Mouse (Mus musculus): ENCODE measurements around the gene Atp8b4. TPM values are rescaled to one million over a fixed set of nuclear protein-coding genes. Genes with fewer than 3 reads are reported as not detected.

Gene Atp8b4
- polyA plus RNA-seq, 1 experiment, result not detected

- H3K27ac ChIP-seq (ENCODE audit: insufficient read depth, low read length), result no peak overlapping the region
- H3K4me3 ChIP-seq (ENCODE audit: insufficient read depth, low read length), result no peak overlapping the region
- no peaks in the 10 kb centered on the region for H3K4me1 ChIP-seq (ENCODE audit: control insufficient read depth, insufficient read depth, low read length)
- TF ChIP-seq CTCF (IDR thresholded peaks at IDR 0.05; ENCODE audit: extremely low read depth, insufficient read depth, low read length) (no peak), POLR2A (IDR thresholded peaks at IDR 0.05; ENCODE audit: extremely low read depth, insufficient read depth, low read length) (no peak)
These were observed 212.5 kb downstream of the Atp8b4 start for GRCm38 (mm10) chr2:126287942-126288341.

- Histone ChIP-seq H3K27ac (ENCODE audit: insufficient read depth, low read length) (no peak overlapping the region), H3K4me3 (ENCODE audit: insufficient read depth, low read length) (no peak overlapping the region), H3K4me1 (ENCODE audit: control insufficient read depth, insufficient read depth, low read length) (no peaks in the 10 kb centered on the region)
- TF ChIP-seq CTCF (IDR thresholded peaks at IDR 0.05; ENCODE audit: extremely low read depth, insufficient read depth, low read length) (no peak), POLR2A (IDR thresholded peaks at IDR 0.05; ENCODE audit: extremely low read depth, insufficient read depth, low read length) (no peak)
These were observed 214.1 kb downstream of the Atp8b4 start for GRCm38 (mm10) chr2:126286420-126286819.

- Histone ChIP-seq H3K4me1 (ENCODE audit: control insufficient read depth, insufficient read depth, low read length) (no peaks in the 10 kb centered on the region), H3K27ac (ENCODE audit: insufficient read depth, low read length) (no peak overlapping the region)
- no peak for TF ChIP-seq POLR2A (IDR thresholded peaks at IDR 0.05; ENCODE audit: extremely low read depth, insufficient read depth, low read length)
- TF ChIP-seq CTCF (IDR thresholded peaks at IDR 0.05; ENCODE audit: extremely low read depth, insufficient read depth, low read length), result no peak
These were observed 216.4 kb downstream of the Atp8b4 start for GRCm38 (mm10) chr2:126284071-126284470.

GRCm38 (mm10) chr2:126283086-126283485 lies 217.4 kb downstream of the Atp8b4 start:
- no peaks in the 10 kb centered on the region for H3K4me1 ChIP-seq (ENCODE audit: control insufficient read depth, insufficient read depth, low read length)
- TF ChIP-seq CTCF (IDR thresholded peaks at IDR 0.05; ENCODE audit: extremely low read depth, insufficient read depth, low read length) (no peak), POLR2A (IDR thresholded peaks at IDR 0.05; ENCODE audit: extremely low read depth, insufficient read depth, low read length) (no peak)
- no peak overlapping the region for H3K4me3 ChIP-seq (ENCODE audit: insufficient read depth, low read length)
- no peak overlapping the region for H3K27ac ChIP-seq (ENCODE audit: insufficient read depth, low read length)

More at GRCm38 (mm10) chr2:126284071-126284470, 216.4 kb downstream of the Atp8b4 start:
- no peak overlapping the region for H3K4me3 ChIP-seq (ENCODE audit: insufficient read depth, low read length)

GRCm38 (mm10) chr2:126275511-126275910 lies 225.0 kb downstream of the Atp8b4 start:
- TF ChIP-seq CTCF (IDR thresholded peaks at IDR 0.05; ENCODE audit: extremely low read depth, insufficient read depth, low read length), result no peak
- TF ChIP-seq POLR2A (IDR thresholded peaks at IDR 0.05; ENCODE audit: extremely low read depth, insufficient read depth, low read length), result no peak

GRCm38 (mm10) chr2:126274826-126275405 lies 225.6 kb downstream of the Atp8b4 start:
- Histone ChIP-seq H3K27ac (ENCODE audit: insufficient read depth, low read length) (no peak overlapping the region), H3K4me1 (ENCODE audit: control insufficient read depth, insufficient read depth, low read length) (no peaks in the 10 kb centered on the region), H3K4me3 (ENCODE audit: insufficient read depth, low read length) (no peak overlapping the region)
- TF ChIP-seq CTCF (IDR thresholded peaks at IDR 0.05; ENCODE audit: extremely low read depth, insufficient read depth, low read length) (no peak), POLR2A (IDR thresholded peaks at IDR 0.05; ENCODE audit: extremely low read depth, insufficient read depth, low read length) (no peak)

More at GRCm38 (mm10) chr2:126275511-126275910, 225.0 kb downstream of the Atp8b4 start:
- Histone ChIP-seq H3K4me3 (ENCODE audit: insufficient read depth, low read length) (no peak overlapping the region), H3K27ac (ENCODE audit: insufficient read depth, low read length) (no peak overlapping the region), H3K4me1 (ENCODE audit: control insufficient read depth, insufficient read depth, low read length) (no peaks in the 10 kb centered on the region)

- no peak for TF ChIP-seq CTCF (IDR thresholded peaks at IDR 0.05; ENCODE audit: extremely low read depth, insufficient read depth, low read length)
- TF ChIP-seq POLR2A (IDR thresholded peaks at IDR 0.05; ENCODE audit: extremely low read depth, insufficient read depth, low read length), result no peak
- H3K4me1 ChIP-seq (ENCODE audit: control insufficient read depth, insufficient read depth, low read length), result no peaks in the 10 kb centered on the region
- H3K27ac ChIP-seq (ENCODE audit: insufficient read depth, low read length), result no peak overlapping the region
- no peak overlapping the region for H3K4me3 ChIP-seq (ENCODE audit: insufficient read depth, low read length)
These were observed 226.2 kb downstream of the Atp8b4 start for GRCm38 (mm10) chr2:126274311-126274710.

Other genes starting within 250 kb of the Atp8b4 start
- gene Slc27a2, start 51.7 kb upstream of the Atp8b4 start, polyA plus RNA-seq (2012; rRNA removed), result 5.0 and 6.7 TPM in 2 replicates
- 1.3 and 1.6 TPM in 2 replicates for gene Hdc, start 118.6 kb upstream of the Atp8b4 start, polyA plus RNA-seq (2012; rRNA removed)
- 19.6 and 20.9 TPM in 2 replicates for gene Gabpb1, start 175.7 kb upstream of the Atp8b4 start, polyA plus RNA-seq (2012; rRNA removed)
- gene Usp8, start 206.7 kb upstream of the Atp8b4 start, polyA plus RNA-seq (2012; rRNA removed), result 39.0 and 39.2 TPM in 2 replicates